Mouse (Mus musculus) MEL-GATA-1-ER (cell line): ENCODE measurements at regions not wholly inside any gene's neighbourhood (a gene's known extent, or its start where the extent isn't known, plus 50 kb on each side); places are given as distances from the start of the nearest gene placed in this dataset.

ENCODE experiments used
- DNase-seq: peaks from one replicate; pipeline ENCODE4 v3.0.0-alpha.2; 2012; ENCODE audit warnings: low read depth; ENCODE audit errors: extremely low read depth

DNA sequence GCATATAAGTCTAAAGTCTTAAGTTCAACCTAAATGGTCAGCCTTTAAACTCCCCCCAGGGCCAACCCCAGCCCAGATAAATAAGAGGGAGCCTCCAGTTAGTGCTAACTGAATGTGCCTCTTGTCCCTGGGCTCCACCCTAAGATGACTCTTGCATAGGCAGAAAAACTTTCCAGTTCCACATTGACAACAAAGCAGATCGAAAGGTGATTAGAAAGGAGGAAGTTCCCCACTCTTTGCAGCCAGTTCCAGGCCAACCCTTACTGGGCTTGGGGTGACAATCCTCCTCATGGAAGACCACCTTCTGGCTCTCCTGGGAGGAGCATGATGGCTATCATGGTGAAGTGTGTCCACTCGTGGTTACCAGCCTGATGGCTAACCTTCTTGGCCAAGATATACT is 343.1 kb upstream of the Gm732 start:
- peak; percentile 25 for DNase-seq
